Mouse (Mus musculus) urinary bladder, postnatal 36 days (tissue): ENCODE data around the gene Slco1a1.
"Not testable (repeated sequence)": the region's sequence is repeated elsewhere in the genome, so short reads cannot be mapped to it uniquely, and the experiment has no call there.

Experiments used
- DNase-seq, 2 experiments: peaks; one replicate each; pipeline ENCODE4 v3.0.0; 2022; ENCODE audit warnings: low spot score in 2 of 2, mixed read lengths in 1 of 2

Gene Slco1a1

GRCm38 (mm10) chr6:141946862-141947261 lies at the start of gene Slco1a1:
TSS of gene Slco1a1 (minus strand) at chr6:141946962.
- DNase-seq, result no peak

DNA sequence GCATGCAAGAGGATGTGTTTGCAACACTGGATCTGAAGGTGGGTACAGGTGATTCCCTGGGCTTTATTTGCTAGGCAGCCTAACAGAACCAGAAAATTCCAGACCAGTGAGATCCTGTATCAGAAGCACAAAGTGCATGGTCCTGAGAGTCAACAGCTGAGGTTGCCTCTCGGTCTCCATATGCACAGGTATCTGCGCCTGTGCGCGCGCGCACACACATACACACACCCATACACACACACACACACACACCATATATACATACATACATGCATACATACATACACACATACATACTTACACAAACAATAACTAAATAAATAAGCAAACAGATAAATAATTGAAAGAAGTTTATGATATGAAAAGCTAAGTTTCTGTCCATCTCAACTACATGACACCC lies 40.0 kb upstream of the Slco1a1 start:
- DNase-seq, result no peak

GRCm38 (mm10) chr6:141984644-141985043 lies 37.9 kb upstream of the Slco1a1 start:
- no peak for DNase-seq

GRCm38 (mm10) chr6:141962420-141962819 lies 15.7 kb upstream of the Slco1a1 start:
- no peak for DNase-seq

DNA sequence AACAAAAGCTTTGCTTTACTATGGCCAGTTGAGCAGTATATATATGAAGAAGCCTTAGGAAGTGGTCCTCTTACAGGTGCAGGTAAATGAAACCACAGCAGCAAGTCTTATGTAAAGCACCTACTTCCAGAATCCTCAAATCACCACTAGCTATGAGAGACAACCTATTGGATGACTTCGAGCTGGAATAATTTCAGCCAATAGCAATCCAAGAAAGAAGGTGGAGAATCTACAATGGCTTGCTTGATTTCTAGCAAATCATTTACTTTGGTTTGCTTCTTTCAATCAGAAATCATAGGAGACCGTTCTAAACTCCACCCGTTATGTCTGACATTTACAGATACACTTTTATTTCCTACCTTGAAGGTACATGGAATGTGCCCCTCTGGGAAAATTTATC lies 15.1 kb upstream of the Slco1a1 start:
- DNase-seq, result no peak

DNA sequence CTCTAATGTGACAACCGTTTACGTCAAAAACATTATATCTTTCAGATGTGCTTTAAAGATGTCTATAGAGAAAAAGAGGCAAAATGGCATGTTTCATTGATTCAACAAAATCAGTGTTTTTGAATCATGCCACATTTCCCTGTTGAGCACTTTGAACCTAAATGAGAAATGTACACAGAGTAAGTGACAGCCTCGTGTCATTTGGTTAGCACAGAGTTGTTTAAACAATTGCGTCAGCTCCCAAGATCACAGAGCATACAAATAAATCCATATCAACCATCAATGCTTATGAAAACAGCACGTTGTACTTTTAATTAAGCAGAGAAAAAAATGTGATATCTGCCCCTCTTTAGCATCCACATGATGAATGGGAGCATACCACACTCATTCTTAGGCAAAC lies 13.7 kb upstream of the Slco1a1 start:
- no peak for DNase-seq

- DNase-seq, result no peak
Measured at GRCm38 (mm10) chr6:141940451-141940850, 6.3 kb downstream of the Slco1a1 start.

GRCm38 (mm10) chr6:141898197-141898596 lies 48.6 kb downstream of the Slco1a1 start:
- DNase-seq, result no peak

DNA sequence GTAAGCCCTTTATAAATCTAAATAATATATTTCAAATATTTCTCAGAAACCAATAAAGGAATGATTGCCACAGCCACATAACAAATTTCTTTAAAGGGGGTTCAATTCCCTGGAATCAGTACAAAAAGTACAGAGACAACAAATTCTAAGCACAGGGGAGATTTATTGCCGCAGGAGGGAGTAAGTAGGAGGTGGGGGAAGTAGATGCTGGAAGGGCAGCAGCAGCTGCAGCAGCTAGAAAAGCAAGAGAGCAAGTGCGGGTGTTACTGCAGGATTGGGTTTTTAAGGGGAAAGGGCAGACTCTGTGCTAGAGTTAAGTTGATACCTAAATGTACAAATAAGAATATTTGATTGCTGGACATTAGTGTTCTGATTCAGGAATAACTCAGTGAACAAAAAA lies 57.0 kb downstream of the Slco1a1 start:
- DNase-seq, result no peak

DNA sequence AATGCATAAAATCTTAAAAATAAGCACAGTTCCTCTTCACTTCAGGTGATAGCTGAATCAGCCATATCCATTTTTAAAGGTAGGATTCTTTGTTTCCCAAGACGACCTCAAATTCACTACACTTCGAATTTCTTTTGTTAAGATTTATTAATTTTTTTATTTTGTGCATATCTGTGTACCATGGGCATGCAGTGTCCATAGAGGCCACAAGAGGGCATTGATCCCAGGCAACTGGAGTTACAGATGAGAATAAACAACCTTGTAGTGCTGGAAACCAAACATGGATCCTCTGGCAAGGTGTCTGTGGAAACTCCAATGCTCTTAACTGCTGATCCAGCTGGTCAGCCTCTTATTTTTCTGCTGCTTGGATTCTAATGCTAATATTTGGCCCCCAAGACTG lies 58.5 kb downstream of the Slco1a1 start:
- DNase-seq, result no peak

DNA sequence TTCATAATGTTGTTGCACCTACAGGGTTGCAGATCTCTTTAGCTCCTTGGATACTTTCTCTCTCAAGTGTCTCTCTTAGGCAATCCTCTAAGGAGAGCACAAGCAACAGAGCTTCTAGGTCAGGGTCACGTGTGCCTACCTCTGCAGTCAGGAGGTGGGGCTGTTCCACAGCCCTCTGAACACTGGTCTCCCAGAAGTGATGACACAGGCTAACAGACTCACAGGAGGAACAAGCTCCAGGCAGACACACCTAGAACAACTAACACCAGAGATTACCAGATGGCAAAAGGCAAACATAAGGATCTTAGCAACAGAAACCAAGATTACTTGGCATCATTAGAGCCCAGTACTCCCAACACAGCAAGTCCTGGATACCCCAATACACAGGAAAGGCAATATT lies 64.2 kb downstream of the Slco1a1 start:
- DNase-seq, result no peak

DNA sequence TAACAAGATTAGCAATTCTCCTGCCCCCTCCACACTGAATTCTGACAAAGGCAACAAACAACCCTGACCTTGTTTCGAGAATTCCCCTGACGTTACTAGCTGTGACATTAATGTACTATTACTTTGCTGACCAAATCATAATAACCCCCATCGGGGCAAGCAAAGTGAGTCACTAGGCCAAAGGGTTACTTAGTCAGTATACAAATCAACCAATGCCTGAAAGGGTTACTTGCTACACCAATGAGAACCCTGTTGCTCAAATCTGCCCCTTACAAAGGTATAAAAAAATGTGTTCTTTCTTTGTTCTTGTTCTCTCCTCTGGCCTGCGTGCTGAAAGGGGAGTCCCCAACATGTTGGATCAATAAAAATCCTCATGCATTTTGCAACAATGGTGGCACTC lies 71.0 kb downstream of the Slco1a1 start:
- not testable (repeated sequence) for DNase-seq

GRCm38 (mm10) chr6:141871711-141872110 lies 75.1 kb downstream of the Slco1a1 start:
- no peak for DNase-seq

DNA sequence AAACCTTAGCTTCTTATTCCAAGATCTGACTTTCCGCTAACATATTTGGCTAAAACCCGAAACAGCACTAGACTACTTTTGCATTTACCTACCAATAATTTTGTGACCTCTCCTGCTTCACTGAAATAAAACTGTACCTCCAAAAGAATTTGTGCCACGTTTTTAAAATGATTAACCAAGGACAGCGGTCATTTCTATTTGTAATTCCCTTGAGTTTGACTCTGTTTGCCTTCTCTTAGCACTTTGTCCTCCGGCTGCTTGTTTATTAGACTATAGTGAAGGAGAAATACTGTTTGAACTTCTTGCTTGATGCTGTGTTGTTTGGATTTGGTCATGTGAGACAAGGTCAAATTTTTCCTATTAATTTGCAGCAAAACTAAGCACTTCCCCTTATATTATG lies 78.0 kb downstream of the Slco1a1 start:
- DNase-seq, result no peak

DNA sequence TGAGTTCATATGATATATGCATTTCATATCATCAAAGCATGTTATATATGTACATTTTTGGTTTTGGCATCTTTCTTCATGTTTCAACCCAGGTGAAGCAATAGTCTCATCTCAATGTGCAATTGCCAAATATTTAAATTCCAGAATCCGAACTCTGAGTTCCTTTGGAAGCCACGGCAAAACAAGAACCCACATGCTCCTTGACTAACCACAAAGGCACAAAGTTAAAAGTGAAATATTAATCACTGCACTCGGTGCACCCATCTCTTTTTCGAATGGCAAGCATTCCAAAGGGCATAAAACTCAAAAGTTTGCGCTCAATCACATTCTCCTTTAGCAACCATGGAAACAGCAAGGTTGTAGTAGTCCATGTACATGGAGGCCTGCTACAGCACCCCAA lies 80.7 kb downstream of the Slco1a1 start:
- no peak for DNase-seq

DNA sequence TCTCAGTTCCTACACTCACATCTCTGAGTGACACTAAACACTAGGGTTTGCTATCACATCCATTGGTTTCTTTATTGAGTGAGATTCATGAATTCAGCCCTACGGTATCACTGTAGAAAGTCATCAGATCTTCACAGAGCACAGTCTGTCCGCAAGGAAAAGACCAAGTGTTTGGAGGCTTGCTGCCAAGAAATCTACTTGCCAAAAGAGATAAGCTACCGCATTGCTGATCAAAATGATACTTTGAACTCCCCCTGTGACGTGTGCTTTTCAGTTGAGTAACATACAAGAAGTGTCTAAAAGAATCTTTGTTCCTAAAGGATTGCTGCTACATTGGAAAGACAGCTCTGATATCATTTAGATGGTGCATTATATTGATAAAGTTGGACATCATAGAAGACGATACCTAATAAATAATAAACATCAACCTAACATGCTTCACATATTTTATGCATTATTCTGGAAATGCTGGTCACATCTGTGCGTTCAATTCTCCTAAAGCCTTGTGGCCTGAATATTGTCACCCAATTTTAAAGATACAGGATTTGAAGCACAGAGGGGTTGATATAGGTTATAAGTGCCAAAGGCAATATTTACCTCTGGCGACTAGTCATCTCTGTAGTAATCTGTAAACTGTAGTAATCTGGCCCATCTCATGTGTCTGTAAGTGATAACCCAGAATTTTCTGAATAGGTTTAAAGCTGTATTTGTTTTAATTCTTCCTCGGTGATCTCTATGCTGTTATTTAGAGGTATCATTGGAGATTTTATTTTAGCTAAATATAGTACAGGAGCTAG lies 88.8 kb downstream of the Slco1a1 start:
- no peak for DNase-seq
